Mouse (Mus musculus): ENCODE data around the gene BC052040.

GRCm38 (mm10) chr2:115733017-115733692 is 151.6 kb downstream of the BC052040 start:
- no peak for TF ChIP-seq CTCF (IDR thresholded peaks at IDR 0.05; ENCODE audit: borderline replicate concordance, insufficient read depth, low read length)
- TF ChIP-seq POLR2A (IDR thresholded peaks at IDR 0.05; ENCODE audit: low read depth, low read length), result no peak

Data from embryonic fibroblast, embryonic 13.5 days (primary cell).